Mouse (Mus musculus) liver, postnatal 0 days (tissue): Measurements from ENCODE around the gene Tfdp1.

Source experiments
- CTCF ChIP-seq: sonication (generic); IDR thresholded peaks from 2 replicates; pipeline ENCODE4 v1.5.1; 2016; ENCODE audit warnings: antibody characterized with exemption, low read depth
- EP300 ChIP-seq: IDR thresholded peaks from 2 replicates; pipeline ENCODE4 v1.6.1; 2016; ENCODE audit warnings: antibody characterized with exemption, low read depth, mild to moderate bottlenecking

DNA sequence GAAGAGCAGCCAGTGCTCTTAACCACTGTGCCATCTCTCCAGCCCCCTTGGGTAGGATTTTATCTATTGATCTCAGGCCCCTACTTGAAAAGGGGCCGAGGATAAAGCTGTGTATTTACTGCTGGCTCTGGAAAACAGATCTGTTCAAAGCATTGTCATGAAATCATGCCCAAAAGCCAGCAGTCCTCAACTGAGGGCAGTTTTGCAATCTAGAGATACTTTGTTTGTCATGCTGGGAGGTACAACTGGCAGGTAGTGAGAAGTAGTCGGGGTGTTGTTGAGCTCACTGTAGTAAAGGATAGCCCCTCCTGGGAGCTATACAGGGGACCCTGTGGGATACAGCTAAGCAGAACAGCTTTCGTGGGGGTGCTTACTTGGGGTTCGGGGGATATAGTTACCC lies 15.3 kb downstream of the Tfdp1 start:
- TF ChIP-seq CTCF (no peak), EP300 (no peak)
